Mouse (Mus musculus) myocyte (in vitro differentiated cells): ENCODE measurements around the gene Snhg11.

Experiments
- POLR2A ChIP-seq: IDR thresholded peaks from one replicate; pipeline ENCODE4 v1.6.1; 2011; ENCODE audit warnings: low read depth, mild to moderate bottlenecking, control low read depth, moderate library complexity; ENCODE audit not compliant: insufficient read length
- TCF3 ChIP-seq: IDR thresholded peaks from one replicate; pipeline ENCODE4 v1.6.1; 2011; ENCODE audit warnings: low read depth, control low read depth; ENCODE audit not compliant: insufficient read length
- USF1 ChIP-seq: IDR thresholded peaks from one replicate; pipeline ENCODE4 v1.6.1; 2011; ENCODE audit warnings: low read depth, mild to moderate bottlenecking, control low read depth, moderate library complexity

DNA sequence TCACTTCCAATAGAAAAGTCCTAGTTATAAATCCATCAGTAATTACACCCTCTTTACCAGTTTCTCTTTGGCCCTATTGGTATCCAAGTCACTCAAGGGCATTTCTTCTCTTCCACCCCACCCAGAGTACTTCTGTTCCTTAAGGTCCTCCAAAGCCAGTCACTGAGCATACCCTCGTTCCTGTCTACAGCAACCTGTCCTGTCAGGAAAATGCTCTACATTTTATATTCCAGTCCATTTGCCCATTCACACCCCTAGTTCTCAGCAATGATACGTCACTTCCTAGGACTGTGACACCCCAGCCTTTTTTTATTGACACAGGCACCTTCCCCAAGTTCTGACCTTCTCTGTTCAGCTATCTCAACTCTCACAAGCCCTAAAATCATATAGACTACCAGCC is 20.2 kb upstream of the Snhg11 start:
- TF ChIP-seq USF1 (no peak), TCF3 (no peak), POLR2A (no peak)
